Mouse (Mus musculus): ENCODE data around the gene Topaz1. TPM values are rescaled to one million over a fixed set of nuclear protein-coding genes. Genes with fewer than 3 reads are reported as not detected.
A peak's percentile ranks its signal among the peaks of the same experiment; 100 is the strongest.

The Topaz1 gene
- total RNA-seq (2014; rRNA removed) = not detected in 2 replicates
- 0.05 TPM in 1 of 2 replicates, not detected in the other for polyA plus RNA-seq (2015; fragmentation: Nextera tagmentation; extraction: Ambion mirVana)

- TF ChIP-seq CTCF (IDR thresholded peaks at IDR 0.05; ENCODE audit: low read depth) = no peak
- H3K36me3 ChIP-seq (ENCODE audit: insufficient read depth) = no peaks in the 10 kb centered on the region
- WGBS = 69% methylated on average over 28 of the region's 28 CpGs
- no peaks in the 10 kb centered on the region for H3K4me1 ChIP-seq (ENCODE audit: insufficient read depth)
- H3K9ac ChIP-seq = no peak within 1 kb of the TSS
- H3K27ac ChIP-seq (ENCODE audit: low read depth, low read length) = no peak within 1 kb of the TSS
- H3K27me3 ChIP-seq (ENCODE audit: insufficient read depth, low read length) = no peaks in the 10 kb centered on the region
- no peak within 1 kb of the TSS for H3K4me2 ChIP-seq (ENCODE audit: low read depth)
- H3K9me3 ChIP-seq (ENCODE audit: low read length) = no peaks in the 10 kb centered on the region
- no peak for ATAC-seq
- no peak within 1 kb of the TSS for H3K4me3 ChIP-seq (ENCODE audit: low read depth, low read length)
- no peak for DNase-seq
Measured at GRCm38 (mm10) chr9:122747060-122747459, at the start of gene Topaz1. TSS of gene Topaz1 (plus strand) at chr9:122747346.

DNA sequence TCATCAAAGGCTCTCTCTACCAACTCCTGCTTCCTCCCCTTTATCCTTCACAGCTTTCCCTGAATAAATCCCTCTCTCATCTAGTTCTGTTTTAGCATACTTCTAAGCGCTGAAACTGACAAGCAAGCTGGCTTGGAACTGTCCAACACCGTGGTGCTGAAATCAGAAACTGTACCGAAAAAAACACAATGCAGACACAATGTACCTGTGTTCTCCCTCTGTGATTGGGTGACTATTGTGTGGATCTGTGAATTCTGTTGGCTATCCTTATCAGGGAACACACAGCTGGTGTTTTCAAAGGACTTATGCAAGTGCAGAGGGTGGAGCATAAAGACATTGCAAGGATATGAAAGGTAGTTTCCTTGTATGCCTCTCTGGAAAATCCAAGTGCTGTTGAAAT is 45.3 kb upstream of the Topaz1 start:
- Histone ChIP-seq H3K27me3 (ENCODE audit: insufficient read depth, low read length) (no peaks in the 10 kb centered on the region), H3K27ac (ENCODE audit: low read depth, low read length) (no peak overlapping the region), H3K4me3 (ENCODE audit: low read depth, low read length) (no peak overlapping the region), H3K4me1 (ENCODE audit: insufficient read depth) (no peaks in the 10 kb centered on the region), H3K9me3 (ENCODE audit: low read length) (no peaks in the 10 kb centered on the region), H3K36me3 (ENCODE audit: insufficient read depth) (no peaks in the 10 kb centered on the region), H3K4me2 (ENCODE audit: low read depth) (no peak overlapping the region), H3K9ac (no peak overlapping the region)
- TF ChIP-seq CTCF (IDR thresholded peaks at IDR 0.05; ENCODE audit: low read depth) = no peak
- DNase-seq (peak; percentile 25), ATAC-seq (peak; percentile 29; the same call in 1 of the 2 replicates)
- 6% methylated on average over 3 of the region's 3 CpGs for WGBS

GRCm38 (mm10) chr9:122713836-122714235 is 33.3 kb upstream of the Topaz1 start:
- no peak overlapping the region for H3K4me2 ChIP-seq (ENCODE audit: low read depth)
- DNase-seq (no peak), ATAC-seq (no peak)
- no peak for TF ChIP-seq CTCF (IDR thresholded peaks at IDR 0.05; ENCODE audit: low read depth)
- H3K4me1 ChIP-seq (ENCODE audit: insufficient read depth) = no peaks in the 10 kb centered on the region
- H3K9me3 ChIP-seq (ENCODE audit: low read length) = no peaks in the 10 kb centered on the region
- WGBS = 27% methylated on average over 2 of the region's 2 CpGs
- H3K9ac ChIP-seq = no peak overlapping the region
- H3K4me3 ChIP-seq (ENCODE audit: low read depth, low read length) = no peak overlapping the region
- no peaks in the 10 kb centered on the region for H3K27me3 ChIP-seq (ENCODE audit: insufficient read depth, low read length)
- no peak overlapping the region for H3K27ac ChIP-seq (ENCODE audit: low read depth, low read length)
- no peaks in the 10 kb centered on the region for H3K36me3 ChIP-seq (ENCODE audit: insufficient read depth)

DNA sequence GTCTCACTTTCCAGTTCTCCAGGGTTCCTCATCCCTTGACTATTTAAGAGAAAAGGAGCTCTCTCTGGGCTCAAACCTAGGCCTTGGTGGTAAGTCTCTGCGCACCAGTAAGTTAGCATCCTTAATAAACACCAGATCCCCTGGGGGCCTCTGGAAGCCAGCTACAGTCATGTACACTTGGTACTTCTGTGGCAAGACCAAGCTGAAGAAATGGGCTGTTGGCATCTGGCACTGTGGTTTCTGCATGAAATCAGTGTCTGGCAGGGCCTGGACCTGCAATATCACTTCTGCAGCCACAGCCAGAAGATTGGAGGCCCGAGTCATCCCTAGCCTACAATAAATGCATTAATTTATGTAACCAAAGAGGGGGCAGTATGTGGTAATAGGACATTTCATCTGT is 32.1 kb upstream of the Topaz1 start:
- 92% methylated on average over 2 of the region's 2 CpGs for WGBS
- TF ChIP-seq CTCF (IDR thresholded peaks at IDR 0.05; ENCODE audit: low read depth) = no peak
- Histone ChIP-seq H3K4me1 (ENCODE audit: insufficient read depth) (no peaks in the 10 kb centered on the region), H3K27me3 (ENCODE audit: insufficient read depth, low read length) (no peaks in the 10 kb centered on the region), H3K9me3 (ENCODE audit: low read length) (no peaks in the 10 kb centered on the region), H3K4me3 (ENCODE audit: low read depth, low read length) (no peak overlapping the region), H3K36me3 (ENCODE audit: insufficient read depth) (no peaks in the 10 kb centered on the region), H3K9ac (no peak overlapping the region), H3K4me2 (ENCODE audit: low read depth) (no peak overlapping the region), H3K27ac (ENCODE audit: low read depth, low read length) (no peak overlapping the region)
- ATAC-seq (no peak), DNase-seq (no peak)

DNA sequence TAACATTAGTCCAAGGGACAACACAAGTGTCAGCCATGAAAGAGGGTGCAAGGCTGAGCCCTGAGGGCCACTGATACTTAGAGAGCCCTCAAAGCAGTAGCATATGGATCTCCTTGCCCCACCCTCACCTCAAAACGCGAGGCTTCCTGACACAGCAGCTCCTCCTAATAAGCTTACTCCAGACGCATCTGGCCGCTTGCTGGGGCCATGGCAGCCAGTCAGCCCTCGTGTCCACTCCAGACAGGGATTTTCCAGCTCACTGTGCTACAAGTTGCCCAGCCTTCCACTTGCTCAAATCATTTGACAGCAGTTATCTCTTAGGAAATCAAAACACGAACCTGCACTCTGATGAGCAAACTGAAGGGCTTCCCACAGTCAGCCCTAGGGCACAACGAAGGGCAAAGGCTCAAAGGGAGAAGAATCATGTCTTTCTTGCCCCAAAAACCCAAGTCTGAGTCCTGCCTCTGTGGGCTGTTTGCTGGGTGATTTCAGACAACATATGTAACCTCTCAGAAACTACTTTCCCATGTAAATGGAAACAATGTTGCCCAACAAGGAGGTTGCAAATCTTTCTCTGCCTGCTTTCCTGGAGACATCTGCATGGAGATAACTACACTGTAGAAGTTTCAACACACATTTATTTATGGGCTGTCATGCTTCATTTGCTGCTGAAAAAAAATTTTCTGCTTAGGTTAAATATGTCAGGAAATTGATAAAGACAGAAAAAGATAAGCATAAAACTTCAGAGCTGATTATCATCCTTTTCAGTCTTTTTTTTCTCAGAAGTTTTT is 30.8 kb upstream of the Topaz1 start:
- Histone ChIP-seq H3K4me2 (ENCODE audit: low read depth) (no peak overlapping the region), H3K27me3 (ENCODE audit: insufficient read depth, low read length) (no peaks in the 10 kb centered on the region), H3K4me1 (ENCODE audit: insufficient read depth) (no peaks in the 10 kb centered on the region), H3K36me3 (ENCODE audit: insufficient read depth) (no peaks in the 10 kb centered on the region), H3K9ac (no peak overlapping the region), H3K9me3 (ENCODE audit: low read length) (no peaks in the 10 kb centered on the region), H3K27ac (ENCODE audit: low read depth, low read length) (no peak overlapping the region), H3K4me3 (ENCODE audit: low read depth, low read length) (no peak overlapping the region)
- WGBS = 36% methylated on average over 7 of the region's 7 CpGs
- no peak for TF ChIP-seq CTCF (IDR thresholded peaks at IDR 0.05; ENCODE audit: low read depth)
- no peak for DNase-seq
- ATAC-seq = no peak

GRCm38 (mm10) chr9:122722296-122722695 is 24.9 kb upstream of the Topaz1 start:
- no peak for DNase-seq

DNA sequence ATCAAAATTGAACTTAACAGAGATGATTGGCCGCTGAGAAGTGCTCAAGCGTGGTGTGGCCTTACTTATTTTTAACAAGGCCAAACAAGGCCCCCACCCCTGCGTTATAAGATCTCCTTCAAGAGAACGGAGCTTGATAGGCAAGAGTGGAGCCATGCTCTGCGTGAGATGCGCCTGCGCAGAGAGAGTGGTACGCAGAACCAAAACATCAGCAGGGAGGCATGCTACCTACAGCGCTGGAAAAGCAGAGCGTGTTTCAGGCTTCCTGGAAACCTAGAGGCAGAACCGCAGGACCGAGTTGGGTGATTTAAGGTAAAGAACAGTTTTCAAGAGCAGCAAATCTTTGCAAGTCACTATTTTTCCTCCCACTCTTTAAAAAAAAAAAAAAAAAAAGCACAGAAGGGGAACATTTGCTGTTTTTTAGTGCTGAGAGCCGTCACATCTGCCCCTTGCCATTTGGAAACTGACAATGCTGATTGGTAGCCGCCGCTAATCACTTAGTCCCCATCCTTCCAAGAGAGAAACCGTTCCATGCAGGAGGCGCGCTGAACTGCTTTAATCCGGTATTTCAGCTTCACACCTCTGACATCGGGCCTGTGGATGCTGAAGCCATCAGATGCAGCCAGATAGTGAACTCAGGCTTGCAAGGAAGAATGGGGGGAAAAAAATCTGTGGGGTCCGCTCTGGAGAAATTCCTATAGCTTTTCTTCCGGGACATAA is 21.9 kb upstream of the Topaz1 start:
- peak; percentile 32 for ATAC-seq
- H3K9me3 ChIP-seq (ENCODE audit: low read length) = no peaks in the 10 kb centered on the region
- peak; percentile 60 for DNase-seq
- no peak overlapping the region for H3K9ac ChIP-seq
- H3K36me3 ChIP-seq (ENCODE audit: insufficient read depth) = no peaks in the 10 kb centered on the region
- TF ChIP-seq CTCF (IDR thresholded peaks at IDR 0.05; ENCODE audit: low read depth) = no peak
- H3K27me3 ChIP-seq (ENCODE audit: insufficient read depth, low read length) = no peaks in the 10 kb centered on the region
- H3K4me2 ChIP-seq (ENCODE audit: low read depth) = peak overlapping the region; percentile 10; the same call in 1 of the 2 replicates
- 28% methylated on average over 22 of the region's 22 CpGs for WGBS
- H3K4me1 ChIP-seq (ENCODE audit: insufficient read depth) = no peaks in the 10 kb centered on the region
- peak overlapping the region; percentile 35; the same call in 1 of the 2 replicates for H3K27ac ChIP-seq (ENCODE audit: low read depth, low read length)
- no peak overlapping the region for H3K4me3 ChIP-seq (ENCODE audit: low read depth, low read length)

More at GRCm38 (mm10) chr9:122722296-122722695, 24.9 kb upstream of the Topaz1 start:
- TF ChIP-seq CTCF (IDR thresholded peaks at IDR 0.05; ENCODE audit: low read depth) = no peak
- Histone ChIP-seq H3K9ac (no peak overlapping the region), H3K4me2 (ENCODE audit: low read depth) (no peak overlapping the region), H3K27me3 (ENCODE audit: insufficient read depth, low read length) (no peaks in the 10 kb centered on the region), H3K9me3 (ENCODE audit: low read length) (no peaks in the 10 kb centered on the region), H3K27ac (ENCODE audit: low read depth, low read length) (no peak overlapping the region), H3K4me1 (ENCODE audit: insufficient read depth) (no peaks in the 10 kb centered on the region), H3K4me3 (ENCODE audit: low read depth, low read length) (no peak overlapping the region), H3K36me3 (ENCODE audit: insufficient read depth) (no peaks in the 10 kb centered on the region)
- no peak for ATAC-seq
- WGBS = 12% methylated on average over 4 of the region's 4 CpGs
